Mouse (Mus musculus): ENCODE measurements around the gene Prickle2. TPM values are rescaled to one million over a fixed set of nuclear protein-coding genes. Genes with fewer than 3 reads are reported as not detected.

Gene Prickle2
- polyA plus RNA-seq, 1 experiment: not detected

DNA sequence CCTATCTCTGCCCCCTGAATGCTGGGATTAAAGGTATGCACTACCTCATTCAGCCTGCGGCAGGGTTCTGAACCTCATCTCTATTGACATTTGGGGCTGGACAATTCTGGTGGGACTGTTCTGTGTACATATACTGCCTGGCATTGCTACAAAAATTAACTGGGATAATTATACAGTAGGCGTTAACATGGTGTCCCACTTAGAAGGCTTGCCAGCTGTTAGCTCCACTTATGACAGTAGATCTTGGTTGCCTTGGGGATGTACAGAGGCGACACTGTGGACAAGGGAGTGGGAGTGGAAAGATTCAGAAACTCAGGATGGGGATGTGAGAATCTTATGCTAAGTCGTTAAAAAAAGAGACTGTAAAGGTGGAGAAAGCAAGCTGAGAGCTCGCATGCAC lies 311.3 kb downstream of the Prickle2 start:
- H3K27me3 ChIP-seq (replicated peaks): no peaks in the 10 kb centered on the region
- 0 out of 2 replicates have a peak, but pooled peaks cover 3% of the 10 kb centered on the region for H3K9me3 ChIP-seq
- no peak for TF ChIP-seq GATA1 (IDR thresholded peaks at IDR 0.05; ENCODE audit: borderline replicate concordance, low read length)
- no peak for TF ChIP-seq FLI1 (IDR thresholded peaks at IDR 0.05; ENCODE audit: low read length)
- H3K4me3 ChIP-seq (replicated peaks): no peak overlapping the region
- no peaks in the 10 kb centered on the region for H3K36me3 ChIP-seq (replicated peaks; ENCODE audit: low read length)
- H3K4me1 ChIP-seq: no peaks in the 10 kb centered on the region

DNA sequence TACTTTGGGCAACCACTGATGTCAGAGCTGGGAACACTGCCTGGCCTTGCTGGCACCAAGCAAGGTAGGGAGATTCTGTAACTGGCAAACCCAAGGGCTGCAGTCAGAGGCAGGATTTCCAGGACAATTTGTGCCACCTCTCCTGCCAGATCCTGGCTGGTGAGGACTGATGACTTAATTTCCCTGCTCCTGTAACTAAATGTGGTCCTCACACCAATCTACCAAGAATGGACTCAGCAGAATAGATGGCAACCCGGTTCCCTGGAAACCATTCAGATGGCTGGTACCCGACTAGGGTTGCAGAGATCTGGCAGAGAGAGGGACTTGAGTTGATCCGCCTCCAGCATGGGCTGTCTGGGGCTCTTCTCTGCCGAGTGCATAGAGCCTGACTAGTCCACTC lies 315.6 kb downstream of the Prickle2 start:
- no peaks in the 10 kb centered on the region for H3K27me3 ChIP-seq (replicated peaks)
- TF ChIP-seq GATA1 (IDR thresholded peaks at IDR 0.05; ENCODE audit: borderline replicate concordance, low read length) (no peak), FLI1 (IDR thresholded peaks at IDR 0.05; ENCODE audit: low read length) (no peak)
- H3K9me3 ChIP-seq: 0 out of 2 replicates have a peak, but pooled peaks cover 3% of the 10 kb centered on the region
- H3K36me3 ChIP-seq (replicated peaks; ENCODE audit: low read length): no peaks in the 10 kb centered on the region
- no peaks in the 10 kb centered on the region for H3K4me1 ChIP-seq
- H3K4me3 ChIP-seq (replicated peaks): no peak overlapping the region

- no peak for TF ChIP-seq FLI1 (IDR thresholded peaks at IDR 0.05; ENCODE audit: low read length)
- TF ChIP-seq GATA1 (IDR thresholded peaks at IDR 0.05; ENCODE audit: borderline replicate concordance, low read length): no peak
- H3K36me3 ChIP-seq (replicated peaks; ENCODE audit: low read length): no peaks in the 10 kb centered on the region
- no peaks in the 10 kb centered on the region for H3K4me1 ChIP-seq
- no peak overlapping the region for H3K4me3 ChIP-seq (replicated peaks)
- 0 out of 2 replicates have a peak, but pooled peaks cover 3% of the 10 kb centered on the region for H3K9me3 ChIP-seq
- H3K27me3 ChIP-seq (replicated peaks): no peaks in the 10 kb centered on the region
Observed at GRCm38 (mm10) chr6:92388681-92389080, 317.3 kb downstream of the Prickle2 start.

GRCm38 (mm10) chr6:92383196-92383782 lies 322.7 kb downstream of the Prickle2 start:
- Histone ChIP-seq H3K27me3 (replicated peaks) (no peaks in the 10 kb centered on the region), H3K4me1 (no peaks in the 10 kb centered on the region), H3K9me3 (no peaks in the 10 kb centered on the region), H3K4me3 (replicated peaks) (no peak overlapping the region), H3K36me3 (replicated peaks; ENCODE audit: low read length) (no peaks in the 10 kb centered on the region)
- TF ChIP-seq FLI1 (IDR thresholded peaks at IDR 0.05; ENCODE audit: low read length) (no peak), GATA1 (IDR thresholded peaks at IDR 0.05; ENCODE audit: borderline replicate concordance, low read length) (no peak)

- H3K4me1 ChIP-seq: no peaks in the 10 kb centered on the region
- TF ChIP-seq FLI1 (IDR thresholded peaks at IDR 0.05; ENCODE audit: low read length) (no peak), GATA1 (IDR thresholded peaks at IDR 0.05; ENCODE audit: borderline replicate concordance, low read length) (no peak)
- no peaks in the 10 kb centered on the region for H3K27me3 ChIP-seq (replicated peaks)
- H3K4me3 ChIP-seq (replicated peaks): no peak overlapping the region
- H3K36me3 ChIP-seq (replicated peaks; ENCODE audit: low read length): no peaks in the 10 kb centered on the region
- H3K9me3 ChIP-seq: peaks cover 5% of the 10 kb centered on the region
Observed at GRCm38 (mm10) chr6:92381085-92381484, 324.9 kb downstream of the Prickle2 start.

DNA sequence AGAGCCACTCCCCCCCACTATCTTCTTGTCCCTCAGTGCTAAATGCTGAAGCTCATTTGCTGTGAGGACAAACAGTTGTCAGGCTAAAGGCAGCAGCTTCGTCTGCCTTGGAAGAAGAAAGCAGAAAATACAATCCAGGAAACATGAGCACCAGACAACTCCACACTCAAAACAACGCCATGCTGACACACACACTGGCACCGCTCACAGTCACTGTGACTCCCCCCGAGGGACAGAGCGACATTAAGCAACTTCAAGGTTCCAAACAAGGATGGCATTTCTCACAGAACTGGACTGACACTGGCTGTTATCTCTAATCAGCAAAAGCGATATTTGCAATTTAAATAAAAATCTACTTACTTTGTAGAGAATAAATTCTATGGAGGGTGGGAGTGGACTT lies 331.1 kb downstream of the Prickle2 start:
- no peaks in the 10 kb centered on the region for H3K4me1 ChIP-seq
- no peak overlapping the region for H3K4me3 ChIP-seq (replicated peaks)
- no peak for TF ChIP-seq GATA1 (IDR thresholded peaks at IDR 0.05; ENCODE audit: borderline replicate concordance, low read length)
- TF ChIP-seq FLI1 (IDR thresholded peaks at IDR 0.05; ENCODE audit: low read length): no peak
- no peaks in the 10 kb centered on the region for H3K36me3 ChIP-seq (replicated peaks; ENCODE audit: low read length)
- peaks cover 10% of the 10 kb centered on the region for H3K9me3 ChIP-seq
- H3K27me3 ChIP-seq (replicated peaks): no peaks in the 10 kb centered on the region

DNA sequence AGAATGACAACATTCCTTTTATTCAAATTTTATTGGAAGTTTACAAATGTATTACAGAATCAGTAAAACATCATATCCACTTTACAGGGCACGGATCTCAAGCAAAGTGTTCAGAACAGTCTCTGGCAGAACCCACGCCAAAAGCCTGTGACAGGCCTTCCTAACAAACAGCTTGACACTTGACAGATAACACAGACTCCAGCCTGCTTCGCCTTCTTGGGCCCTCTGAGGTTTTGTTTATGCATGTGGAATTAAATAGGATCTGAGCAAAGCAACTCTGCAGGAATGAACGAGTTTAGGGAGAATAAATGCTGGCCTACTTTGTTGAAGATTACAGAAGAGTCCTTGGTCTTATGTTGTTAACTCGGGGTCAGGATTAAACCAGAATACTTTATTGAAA lies 335.1 kb downstream of the Prickle2 start:
- Histone ChIP-seq H3K9me3 (peaks cover 7% of the 10 kb centered on the region), H3K27me3 (replicated peaks) (no peaks in the 10 kb centered on the region), H3K4me1 (no peaks in the 10 kb centered on the region), H3K36me3 (replicated peaks; ENCODE audit: low read length) (no peaks in the 10 kb centered on the region), H3K4me3 (replicated peaks) (no peak overlapping the region)
- TF ChIP-seq GATA1 (IDR thresholded peaks at IDR 0.05; ENCODE audit: borderline replicate concordance, low read length) (no peak), FLI1 (IDR thresholded peaks at IDR 0.05; ENCODE audit: low read length) (no peak)

- Histone ChIP-seq H3K36me3 (replicated peaks; ENCODE audit: low read length) (no peaks in the 10 kb centered on the region), H3K4me1 (no peaks in the 10 kb centered on the region), H3K4me3 (replicated peaks) (no peak overlapping the region), H3K27me3 (replicated peaks) (no peaks in the 10 kb centered on the region), H3K9me3 (peaks cover 3% of the 10 kb centered on the region; the same call in 1 of the 2 replicates)
- TF ChIP-seq GATA1 (IDR thresholded peaks at IDR 0.05; ENCODE audit: borderline replicate concordance, low read length) (no peak), FLI1 (IDR thresholded peaks at IDR 0.05; ENCODE audit: low read length) (no peak)
Observed at GRCm38 (mm10) chr6:92347278-92348028, 358.5 kb downstream of the Prickle2 start.

- TF ChIP-seq FLI1 (IDR thresholded peaks at IDR 0.05; ENCODE audit: low read length) (no peak), GATA1 (IDR thresholded peaks at IDR 0.05; ENCODE audit: borderline replicate concordance, low read length) (no peak)
- Histone ChIP-seq H3K27me3 (replicated peaks) (no peaks in the 10 kb centered on the region), H3K36me3 (replicated peaks; ENCODE audit: low read length) (no peaks in the 10 kb centered on the region), H3K4me3 (replicated peaks) (no peak overlapping the region), H3K9me3 (peaks cover 3% of the 10 kb centered on the region; the same call in 1 of the 2 replicates), H3K4me1 (no peaks in the 10 kb centered on the region)
Observed at GRCm38 (mm10) chr6:92346729-92347128, 359.2 kb downstream of the Prickle2 start.

DNA sequence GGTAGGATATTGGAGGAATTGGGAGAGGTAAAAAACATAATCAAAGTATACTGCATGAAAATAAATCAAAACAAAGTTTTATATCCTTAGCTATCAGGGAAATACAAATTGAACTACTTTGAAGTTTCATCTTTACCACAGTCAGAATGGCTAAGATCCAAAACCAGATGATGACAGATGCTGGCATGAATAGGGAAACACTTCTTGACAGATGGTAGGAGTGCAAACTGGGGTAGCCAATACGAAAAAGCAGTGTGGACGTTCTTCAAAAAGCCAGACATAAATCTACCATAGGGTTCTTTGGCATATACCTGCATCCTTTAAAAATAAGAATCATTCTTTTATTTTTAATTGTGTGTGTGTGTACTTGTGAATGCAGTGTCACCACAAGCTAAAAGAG lies 360.8 kb downstream of the Prickle2 start:
- H3K4me3 ChIP-seq (replicated peaks): no peak overlapping the region

More for the DNA sequence above, 360.8 kb downstream of the Prickle2 start:
- Histone ChIP-seq H3K27me3 (replicated peaks) (no peaks in the 10 kb centered on the region), H3K9me3 (peaks cover 3% of the 10 kb centered on the region; the same call in 1 of the 2 replicates), H3K36me3 (replicated peaks; ENCODE audit: low read length) (no peaks in the 10 kb centered on the region), H3K4me1 (no peaks in the 10 kb centered on the region)
- TF ChIP-seq FLI1 (IDR thresholded peaks at IDR 0.05; ENCODE audit: low read length): no peak
- TF ChIP-seq GATA1 (IDR thresholded peaks at IDR 0.05; ENCODE audit: borderline replicate concordance, low read length): no peak
